Comparison of ENCODE assay signal across 7 mouse cellular contexts in the genomic region with DNA sequence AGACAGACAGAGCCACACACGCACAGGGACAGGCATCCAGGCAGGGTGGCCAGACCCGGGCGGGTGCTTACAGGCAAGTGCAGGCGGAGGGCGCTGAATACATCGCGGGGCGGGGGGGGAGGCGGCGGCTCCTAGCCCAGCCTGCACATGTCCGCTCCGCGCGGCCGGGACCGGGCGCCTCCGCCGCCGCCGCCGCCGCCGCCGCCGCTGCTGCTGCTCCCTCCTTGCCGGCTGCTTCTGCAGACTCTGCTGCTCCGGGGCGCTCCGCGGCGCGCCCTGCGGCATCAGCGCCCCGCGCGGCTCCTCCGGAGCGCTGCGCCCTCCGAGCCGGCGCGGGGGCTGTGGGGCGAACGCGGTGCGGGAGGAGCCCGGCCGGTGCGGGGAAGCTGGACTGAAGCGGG. TPM values are rescaled to one million over a fixed set of nuclear protein-coding genes. Genes with fewer than 3 reads are reported as not detected.
DNase-seq lines count a peak whose midpoint lies in the region; ATAC-seq and TF ChIP-seq lines count a peak whose summit lies in the region.

A gene (minus strand): TSS at position 230 of the 401 bp plus-strand sequence.

- H3K4me3 ChIP-seq in forebrain, postnatal 0 days (ENCODE audit: low read depth, low read length): peak within 1 kb of the TSS; percentile 68
- H3K4me3 ChIP-seq in intestine, embryonic 15.5 days (replicated peaks): peak within 1 kb of the TSS; percentile 57
- peak within 1 kb of the TSS; percentile 62 for H3K4me3 ChIP-seq in lung, embryonic 16.5 days (ENCODE audit: low read length)
- H3K4me3 ChIP-seq in stomach, embryonic 15.5 days (replicated peaks): peak within 1 kb of the TSS; percentile 55

- peaks cover 21% of the 10 kb centered on the region; the same call in 1 of the 2 replicates for H3K36me3 ChIP-seq in forebrain, postnatal 0 days (ENCODE audit: insufficient read depth)
- H3K36me3 ChIP-seq in intestine, embryonic 15.5 days: peaks cover 11% of the 10 kb centered on the region
- H3K36me3 ChIP-seq in lung, embryonic 16.5 days (ENCODE audit: control insufficient read depth, insufficient read depth, low read length): peaks cover 16% of the 10 kb centered on the region
- peaks cover 10% of the 10 kb centered on the region; the same call in 1 of the 2 replicates for H3K36me3 ChIP-seq in stomach, embryonic 15.5 days

- WGBS in forebrain, postnatal 0 days: under 1% methylated on average over 38 of the region's 53 CpGs
- WGBS in intestine, embryonic 15.5 days: 0% methylated on average over 30 of the region's 53 CpGs
- WGBS in lung, embryonic 16.5 days: under 1% methylated on average over 21 of the region's 53 CpGs
- under 1% methylated on average over 34 of the region's 53 CpGs for WGBS in stomach, embryonic 15.5 days

- DNase-seq in right cerebral cortex, adult 18-20 months: peak; percentile 39
- DNase-seq in right cerebral cortex, postnatal 36 days (ENCODE audit: low spot score in 2 of 2): no peak
- peak; percentile 70 for DNase-seq in brain, embryonic 14.5 days (ENCODE audit: low read depth)
- DNase-seq in forebrain, postnatal 0 days: peak; percentile 80

- H3K27ac ChIP-seq in forebrain, postnatal 0 days (ENCODE audit: low read depth, low read length): peak within 1 kb of the TSS; percentile 70
- no peak within 1 kb of the TSS for H3K27ac ChIP-seq in intestine, embryonic 15.5 days
- peak within 1 kb of the TSS; percentile 75 for H3K27ac ChIP-seq in lung, embryonic 16.5 days (ENCODE audit: low read length)
- H3K27ac ChIP-seq in stomach, embryonic 15.5 days: peak within 1 kb of the TSS; percentile 18; the same call in 1 of the 2 replicates

- H3K27me3 ChIP-seq in forebrain, postnatal 0 days (ENCODE audit: insufficient read depth, low read length): no peaks in the 10 kb centered on the region; the same call in 1 of the 2 replicates
- peaks cover 35% of the 10 kb centered on the region for H3K27me3 ChIP-seq in intestine, embryonic 15.5 days (replicated peaks)
- H3K27me3 ChIP-seq in lung, embryonic 16.5 days (ENCODE audit: control insufficient read depth, insufficient read depth, low read depth, low read length): peaks cover 19% of the 10 kb centered on the region
- peaks cover 28% of the 10 kb centered on the region; the same call in 1 of the 2 replicates for H3K27me3 ChIP-seq in stomach, embryonic 15.5 days (replicated peaks)

- H3K9me3 ChIP-seq in forebrain, postnatal 0 days (ENCODE audit: low read length): no peaks in the 10 kb centered on the region
- no peaks in the 10 kb centered on the region for H3K9me3 ChIP-seq in intestine, embryonic 15.5 days
- no peaks in the 10 kb centered on the region for H3K9me3 ChIP-seq in lung, embryonic 16.5 days (ENCODE audit: control insufficient read depth, low read length)
- no peaks in the 10 kb centered on the region for H3K9me3 ChIP-seq in stomach, embryonic 15.5 days

- ATAC-seq in forebrain, postnatal 0 days: peak; percentile 82
- peak; percentile 37 for ATAC-seq in intestine, embryonic 15.5 days
- ATAC-seq in lung, embryonic 16.5 days (ENCODE audit: low read depth): peak; percentile 16
- ATAC-seq in stomach, embryonic 15.5 days (ENCODE audit: insufficient read depth, low FRiP score, low read depth): peak; percentile 6; the same call in 1 of the 2 replicates

- H3K4me1 ChIP-seq in forebrain, postnatal 0 days (ENCODE audit: insufficient read depth): peaks cover 7% of the 10 kb centered on the region
- H3K4me1 ChIP-seq in intestine, embryonic 15.5 days (replicated peaks): peaks cover 25% of the 10 kb centered on the region
- H3K4me1 ChIP-seq in lung, embryonic 16.5 days (replicated peaks; ENCODE audit: control insufficient read depth, insufficient read depth, low read length): peaks cover 40% of the 10 kb centered on the region
- peaks cover 29% of the 10 kb centered on the region for H3K4me1 ChIP-seq in stomach, embryonic 15.5 days

- H3K4me2 ChIP-seq in forebrain, postnatal 0 days (ENCODE audit: low read depth): peak within 1 kb of the TSS; percentile 79
- H3K4me2 ChIP-seq in intestine, embryonic 15.5 days (replicated peaks): peak within 1 kb of the TSS; percentile 98
- H3K4me2 ChIP-seq in lung, embryonic 16.5 days (ENCODE audit: low read depth, low read length): peak within 1 kb of the TSS; percentile 92
- peak within 1 kb of the TSS; percentile 97 for H3K4me2 ChIP-seq in stomach, embryonic 15.5 days

- TF ChIP-seq CTCF in brain, embryonic 14.5 days (IDR thresholded peaks at IDR 0.05; ENCODE audit: borderline replicate concordance, extremely low read depth, insufficient read depth, insufficient read length): no peak; the same call in 1 of the 2 replicates
- TF ChIP-seq CTCF in forebrain, postnatal 0 days (IDR thresholded peaks at IDR 0.05; ENCODE audit: low read depth): 0 out of 2 replicates have a peak, but pooled peaks have one; percentile 17

- no peak for TF ChIP-seq POLR2A in brain, embryonic 14.5 days (IDR thresholded peaks at IDR 0.05; ENCODE audit: borderline replicate concordance, extremely low read depth, insufficient read depth, insufficient read length, poor library complexity, severe bottlenecking)

- peak within 1 kb of the TSS; percentile 67 for H3K9ac ChIP-seq in forebrain, postnatal 0 days
- peak within 1 kb of the TSS; percentile 46 for H3K9ac ChIP-seq in intestine, embryonic 15.5 days
- H3K9ac ChIP-seq in lung, embryonic 16.5 days (ENCODE audit: low read length): peak within 1 kb of the TSS; percentile 66
- peak within 1 kb of the TSS; percentile 25; the same call in 1 of the 2 replicates for H3K9ac ChIP-seq in stomach, embryonic 15.5 days

RNA-seq across cellular contexts. Expression of the gene that starts here (rescaled TPM):
- polyA plus RNA-seq in brain, embryonic 14.5 days (2012; rRNA removed): 2.6 and 3.8 TPM in 2 replicates
- total RNA-seq in forebrain, postnatal 0 days (2014; rRNA removed): 5.9 and 8.1 TPM in 2 replicates
- 3.9 and 5.2 TPM in 2 replicates for polyA plus RNA-seq in forebrain, postnatal 0 days (2015; fragmentation: Nextera tagmentation; extraction: Ambion mirVana)
- 1.9 and 2.4 TPM in 2 replicates for polyA plus RNA-seq in intestine, embryonic 15.5 days (2015; fragmentation: Nextera tagmentation; extraction: Ambion mirVana)
- polyA plus RNA-seq in lung, embryonic 16.5 days (2015; fragmentation: Nextera tagmentation; extraction: Ambion mirVana): 10.8 and 11.3 TPM in 2 replicates
- polyA plus RNA-seq in stomach, embryonic 15.5 days (2015; fragmentation: Nextera tagmentation; extraction: Ambion mirVana): 3.7 and 4.1 TPM in 2 replicates

Comparison
In these comparisons a context has a peak if more than half of its experiments do, and no peak if none do; other contexts are left out.
1. DNase-seq: peak in right cerebral cortex, adult 18-20 months (single experiment), brain, embryonic 14.5 days (single experiment) and forebrain, postnatal 0 days (single experiment); none in right cerebral cortex, postnatal 36 days (0 of 2).
2. ATAC-seq: peak in every context shown above with its lines; median percentile 82 in forebrain, postnatal 0 days; 37 in intestine, embryonic 15.5 days; 16 in lung, embryonic 16.5 days; 6 in stomach, embryonic 15.5 days.
3. Peak in every context shown above with its lines, with median percentiles within 50 percentile points of each other: H3K4me2 ChIP-seq, H3K4me3 ChIP-seq and H3K9ac ChIP-seq.